Mouse (Mus musculus) forebrain, embryonic 15.5 days (tissue): ENCODE results near the gene Prrt1. TPM values are rescaled to one million over a fixed set of nuclear protein-coding genes. Genes with fewer than 3 reads are reported as not detected.

Experiments used
- ATAC-seq: fragments of 200-750 bp; cut with Nextera tagmentation; replicated peaks from 2 replicates; pipeline ENCODE4 v1.8.0; 2017; ENCODE audit warnings: mild to moderate bottlenecking, moderate TSS enrichment, moderate library complexity
- H3K27ac ChIP-seq: fragments of 300-500 bp; sonication (generic); replicated peaks from 2 replicates; pipeline ENCODE4 v1.5.1; 2015; ENCODE audit warnings: mild to moderate bottlenecking, inconsistent platforms
- H3K27me3 ChIP-seq: fragments of 300-500 bp; sonication (generic); 2 replicates; pipeline ENCODE4 v1.6.1; 2015; ENCODE audit warnings: inconsistent platforms
- H3K36me3 ChIP-seq: fragments of 300-500 bp; sonication (generic); 2 replicates; pipeline ENCODE4 v1.6.1; 2015; ENCODE audit warnings: mild to moderate bottlenecking, inconsistent platforms
- H3K4me1 ChIP-seq: fragments of 300-500 bp; sonication (generic); 2 replicates; pipeline ENCODE4 v1.6.1; 2015; ENCODE audit warnings: inconsistent platforms
- H3K4me2 ChIP-seq: fragments of 300-500 bp; sonication (generic); replicated peaks from 2 replicates; pipeline ENCODE4 v1.6.1; 2015; ENCODE audit warnings: mild to moderate bottlenecking, inconsistent platforms
- H3K4me3 ChIP-seq: fragments of 300-500 bp; sonication (generic); 2 replicates; pipeline ENCODE4 v1.5.1; 2015; ENCODE audit warnings: mild to moderate bottlenecking, inconsistent platforms
- H3K9ac ChIP-seq: fragments of 300-500 bp; sonication (generic); replicated peaks from 2 replicates; pipeline ENCODE4 v1.6.1; 2015; ENCODE audit warnings: mild to moderate bottlenecking, inconsistent platforms
- H3K9me3 ChIP-seq: fragments of 300-500 bp; sonication (generic); 2 replicates; pipeline ENCODE4 v1.6.1; 2016; ENCODE audit warnings: inconsistent platforms
- whole genome bisulfite sequencing: fragments of 180-500 bp; shearing (Covaris S2); methylation state at CpG from one replicate; pipeline ENCODE4 v1.1.7; 2015; ENCODE audit warnings: mixed read lengths; 5-methylcytosine and 5-hydroxymethylcytosine counted together
- polyA plus RNA-seq: library from polyadenylated mRNA; unstranded; fragments of >200 nt; fragmentation: Nextera tagmentation; extraction: Ambion mirVana; gene quantifications from 2 replicates; pipeline ENCODE4 v1.2.1, GENCODE M21; 2015

Prrt1 gene
- polyA plus RNA-seq, 1 experiment from 2014 or later = 6.8 TPM

DNA sequence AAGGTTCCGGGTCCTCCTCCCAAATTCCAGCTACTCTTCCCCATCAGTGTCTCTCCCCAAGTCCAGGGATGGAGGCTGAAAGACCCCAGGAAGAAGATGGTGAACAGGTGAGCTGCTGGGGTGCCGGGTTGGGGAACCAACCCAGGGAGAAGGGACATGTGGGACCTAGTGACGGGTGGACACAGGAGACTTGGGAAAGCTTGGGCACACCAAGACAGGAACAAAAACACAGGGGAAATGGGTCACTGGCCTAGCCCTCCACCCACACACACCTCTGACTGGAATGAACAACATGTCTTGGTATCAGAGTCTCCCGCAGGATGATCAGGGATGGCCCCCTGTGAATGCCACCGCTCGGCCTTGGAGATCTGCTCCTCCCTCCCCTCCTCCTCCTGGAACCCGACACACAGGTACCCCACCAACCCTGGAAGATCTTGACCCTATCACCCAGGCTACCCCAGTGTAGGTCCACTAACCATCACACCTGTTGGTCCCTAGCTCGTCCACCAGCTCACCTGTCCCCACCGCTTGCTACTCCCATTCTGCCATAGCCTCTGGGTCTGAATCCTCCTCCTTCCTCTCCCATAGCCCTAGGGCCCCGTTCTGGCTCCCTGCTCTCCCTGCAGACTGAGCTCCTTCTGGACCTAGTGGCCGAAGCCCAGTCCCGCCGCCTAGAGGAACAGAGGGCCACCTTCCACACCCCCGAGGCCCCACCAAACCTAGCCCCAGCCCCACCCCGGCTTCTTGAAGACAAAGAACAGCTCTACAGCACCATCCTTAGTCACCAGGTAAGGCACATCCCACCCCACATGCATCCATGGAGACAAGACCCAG, 39.0 kb upstream of the Prrt1 start:
- H3K27ac ChIP-seq = peak overlapping the region; percentile 97
- WGBS = 70% methylated on average over 15 of the region's 15 CpGs
- H3K4me1 ChIP-seq = peaks cover 62% of the 10 kb centered on the region
- no peaks in the 10 kb centered on the region for H3K27me3 ChIP-seq
- peaks cover 6% of the 10 kb centered on the region for H3K36me3 ChIP-seq
- H3K4me2 ChIP-seq = no peak overlapping the region
- 0 out of 2 replicates have a peak overlapping the region, but pooled peaks have one; percentile 81 for H3K4me3 ChIP-seq
- no peaks in the 10 kb centered on the region for H3K9me3 ChIP-seq
- no peak for ATAC-seq
- H3K9ac ChIP-seq = no peak overlapping the region

DNA sequence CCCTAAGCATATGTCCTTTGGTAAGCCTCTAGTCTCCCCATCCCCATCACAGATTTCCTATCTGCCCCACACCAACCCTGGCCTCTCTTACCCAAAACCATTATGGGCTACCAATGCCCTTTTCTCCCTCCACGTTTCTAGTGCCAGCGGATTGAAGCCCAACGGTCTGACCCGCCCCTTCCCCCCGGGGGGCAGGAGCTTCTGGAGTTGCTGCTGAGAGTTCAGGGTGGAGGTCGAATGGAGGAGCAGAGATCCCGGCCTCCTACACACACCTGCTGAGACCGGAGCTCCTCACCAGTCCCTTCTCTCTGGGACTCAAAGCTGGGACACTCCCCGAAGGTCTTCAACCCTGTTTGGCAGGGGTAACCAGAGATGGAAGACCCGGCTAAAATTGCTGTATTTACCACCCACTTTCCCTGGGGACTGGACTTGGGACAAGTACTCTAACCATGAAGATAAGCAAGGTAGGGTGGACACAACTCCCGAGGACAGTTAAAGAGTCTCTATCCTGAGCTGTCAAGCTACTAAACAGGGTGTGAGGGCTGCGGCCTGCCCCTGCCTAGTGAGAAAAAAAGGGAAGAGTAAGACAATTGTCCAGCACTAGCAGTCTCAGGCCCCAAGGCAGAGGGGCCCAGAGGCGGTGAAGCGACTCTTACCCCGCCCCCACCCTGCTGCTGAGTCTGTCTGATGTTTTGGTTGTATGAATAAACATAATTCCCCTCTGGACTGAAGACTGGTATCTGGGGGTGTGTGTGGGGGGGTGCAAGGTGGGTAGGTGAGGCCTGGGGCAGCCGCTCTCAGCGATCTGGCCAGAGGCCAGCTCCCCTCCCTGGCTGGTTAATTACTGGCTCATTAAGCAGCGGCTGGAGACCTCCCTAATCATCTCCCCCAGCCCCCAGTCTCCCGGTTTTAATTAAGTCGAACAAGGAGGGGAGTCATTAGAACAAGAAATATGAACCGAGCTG, 38.0 kb upstream of the Prrt1 start, which contains the start of gene Pbx2:
Pbx2 (plus strand) TSS at position 238 of the 965 bp plus-strand sequence.
- peaks cover 59% of the 10 kb centered on the region for H3K4me1 ChIP-seq
- 1% methylated on average over 21 of the region's 21 CpGs for WGBS
- peak within 1 kb of the TSS; percentile 81 for H3K4me3 ChIP-seq
- H3K9me3 ChIP-seq = no peaks in the 10 kb centered on the region
- H3K36me3 ChIP-seq = peaks cover 12% of the 10 kb centered on the region
- H3K4me2 ChIP-seq = peak within 1 kb of the TSS; percentile 86
- 0 out of 2 replicates have a peak, but pooled peaks have one; percentile 0 for ATAC-seq
- H3K27me3 ChIP-seq = no peaks in the 10 kb centered on the region
- peak within 1 kb of the TSS; percentile 97 for H3K27ac ChIP-seq
- H3K9ac ChIP-seq = peak within 1 kb of the TSS; percentile 96

- no peaks in the 10 kb centered on the region for H3K9me3 ChIP-seq
- no peaks in the 10 kb centered on the region for H3K27me3 ChIP-seq
- H3K36me3 ChIP-seq = peaks cover 12% of the 10 kb centered on the region
- peaks cover 56% of the 10 kb centered on the region for H3K4me1 ChIP-seq
- WGBS = under 1% methylated on average over 24 of the region's 35 CpGs
- H3K4me3 ChIP-seq = peak overlapping the region; percentile 81
- peak; percentile 36 for ATAC-seq
- peak overlapping the region; percentile 97 for H3K27ac ChIP-seq
- H3K9ac ChIP-seq = peak overlapping the region; percentile 96
- H3K4me2 ChIP-seq = peak overlapping the region; percentile 86
Measured at GRCm38 (mm10) chr17:34591994-34592375, 37.3 kb upstream of the Prrt1 start.

DNA sequence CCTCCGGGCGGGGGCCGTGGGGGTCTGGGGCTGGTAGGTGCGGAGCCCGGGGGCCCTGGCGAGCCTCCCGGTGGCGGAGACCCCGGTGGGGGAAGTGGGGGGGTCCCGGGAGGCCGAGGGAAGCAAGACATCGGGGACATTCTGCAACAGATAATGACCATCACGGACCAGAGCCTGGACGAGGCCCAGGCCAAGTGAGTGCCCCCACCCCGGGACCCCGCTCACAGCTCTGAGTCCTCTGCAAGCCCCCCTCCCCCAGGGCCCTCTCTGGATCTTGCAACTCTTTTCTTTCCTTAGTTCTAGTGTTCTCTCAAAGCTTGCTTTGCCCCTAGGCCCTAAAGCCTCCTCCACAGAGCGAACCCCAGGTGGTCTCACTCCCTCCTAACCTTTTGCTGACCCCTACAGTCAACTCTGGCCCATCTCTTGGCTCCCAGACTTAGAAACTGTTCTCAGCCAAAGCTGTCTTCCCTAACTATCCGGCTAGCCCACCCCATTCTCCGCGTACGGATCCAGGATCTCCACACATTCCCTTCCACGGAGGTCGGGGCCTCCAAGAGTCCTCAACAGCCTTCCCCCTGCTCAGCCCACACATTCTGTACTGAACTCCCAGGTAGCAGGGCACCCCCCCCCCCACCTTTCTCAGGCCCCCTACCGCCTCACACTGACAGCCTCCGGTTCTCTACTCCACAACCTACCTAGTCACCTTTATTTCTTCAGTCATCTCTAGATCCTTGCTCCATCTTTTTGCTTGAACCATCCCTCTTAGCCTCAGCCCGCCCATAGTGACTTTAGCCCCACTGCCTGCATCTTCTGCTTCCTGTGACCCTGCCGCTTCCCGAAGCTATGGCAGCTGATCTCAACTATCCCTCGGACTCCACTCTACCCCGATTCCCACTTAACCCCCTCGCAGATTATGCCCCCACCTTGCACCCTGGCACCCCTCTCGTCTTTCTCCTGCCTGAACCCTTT, 36.5 kb upstream of the Prrt1 start:
- H3K4me2 ChIP-seq = peak overlapping the region; percentile 86
- peak overlapping the region; percentile 96 for H3K9ac ChIP-seq
- H3K4me3 ChIP-seq = peak overlapping the region; percentile 81
- H3K27ac ChIP-seq = peak overlapping the region; percentile 97
- H3K9me3 ChIP-seq = no peaks in the 10 kb centered on the region
- H3K36me3 ChIP-seq = peaks cover 12% of the 10 kb centered on the region
- peak; percentile 27; the same call in 1 of the 2 replicates for ATAC-seq
- under 1% methylated on average over 25 of the region's 32 CpGs for WGBS
- H3K27me3 ChIP-seq = no peaks in the 10 kb centered on the region
- H3K4me1 ChIP-seq = peaks cover 54% of the 10 kb centered on the region

DNA sequence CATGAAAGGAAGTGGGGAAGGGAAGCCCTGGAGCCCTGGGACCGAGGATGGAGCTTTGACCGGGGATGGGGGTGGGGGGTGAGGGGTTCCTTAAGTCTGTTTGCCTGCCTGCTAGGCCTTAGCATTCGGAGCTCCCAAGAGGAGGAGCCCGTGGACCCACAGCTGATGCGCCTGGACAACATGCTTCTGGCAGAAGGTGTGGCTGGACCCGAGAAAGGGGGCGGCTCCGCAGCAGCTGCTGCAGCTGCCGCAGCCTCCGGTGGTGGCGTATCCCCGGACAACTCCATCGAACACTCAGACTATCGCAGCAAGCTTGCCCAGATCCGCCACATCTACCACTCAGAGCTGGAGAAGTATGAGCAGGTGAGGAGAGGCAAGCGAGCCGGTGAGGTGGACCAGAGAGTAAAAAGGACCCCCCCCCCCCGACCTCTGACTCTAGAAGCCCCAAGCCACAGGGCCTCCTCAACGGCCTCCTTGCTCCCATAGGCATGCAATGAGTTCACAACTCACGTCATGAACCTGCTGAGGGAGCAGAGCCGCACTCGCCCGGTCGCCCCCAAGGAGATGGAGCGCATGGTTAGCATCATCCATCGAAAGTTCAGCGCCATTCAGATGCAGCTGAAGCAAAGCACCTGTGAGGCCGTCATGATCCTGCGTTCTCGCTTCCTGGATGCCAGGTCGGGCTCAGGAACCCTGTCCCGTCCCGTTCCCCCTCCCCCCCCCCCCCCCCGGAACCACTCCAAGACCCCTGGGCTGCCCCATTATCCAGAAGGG, 35.4 kb upstream of the Prrt1 start:
- H3K36me3 ChIP-seq = peaks cover 12% of the 10 kb centered on the region
- H3K27ac ChIP-seq = peak overlapping the region; percentile 97
- H3K4me3 ChIP-seq = peak overlapping the region; percentile 81
- H3K4me1 ChIP-seq = peaks cover 45% of the 10 kb centered on the region
- H3K9ac ChIP-seq = peak overlapping the region; percentile 96
- peak overlapping the region; percentile 86 for H3K4me2 ChIP-seq
- WGBS = 43% methylated on average over 34 of the region's 34 CpGs
- ATAC-seq = no peak
- H3K9me3 ChIP-seq = no peaks in the 10 kb centered on the region
- no peaks in the 10 kb centered on the region for H3K27me3 ChIP-seq

- H3K27me3 ChIP-seq = no peaks in the 10 kb centered on the region
- no peaks in the 10 kb centered on the region for H3K9me3 ChIP-seq
- no peak overlapping the region for H3K9ac ChIP-seq
- H3K4me1 ChIP-seq = peaks cover 38% of the 10 kb centered on the region
- H3K27ac ChIP-seq = no peak overlapping the region
- peaks cover 22% of the 10 kb centered on the region for H3K36me3 ChIP-seq
- no peak for ATAC-seq
- WGBS = 69% methylated on average over 8 of the region's 8 CpGs
- no peak overlapping the region for H3K4me3 ChIP-seq
- no peak overlapping the region for H3K4me2 ChIP-seq
Measured at GRCm38 (mm10) chr17:34596098-34596497, 33.2 kb upstream of the Prrt1 start.

DNA sequence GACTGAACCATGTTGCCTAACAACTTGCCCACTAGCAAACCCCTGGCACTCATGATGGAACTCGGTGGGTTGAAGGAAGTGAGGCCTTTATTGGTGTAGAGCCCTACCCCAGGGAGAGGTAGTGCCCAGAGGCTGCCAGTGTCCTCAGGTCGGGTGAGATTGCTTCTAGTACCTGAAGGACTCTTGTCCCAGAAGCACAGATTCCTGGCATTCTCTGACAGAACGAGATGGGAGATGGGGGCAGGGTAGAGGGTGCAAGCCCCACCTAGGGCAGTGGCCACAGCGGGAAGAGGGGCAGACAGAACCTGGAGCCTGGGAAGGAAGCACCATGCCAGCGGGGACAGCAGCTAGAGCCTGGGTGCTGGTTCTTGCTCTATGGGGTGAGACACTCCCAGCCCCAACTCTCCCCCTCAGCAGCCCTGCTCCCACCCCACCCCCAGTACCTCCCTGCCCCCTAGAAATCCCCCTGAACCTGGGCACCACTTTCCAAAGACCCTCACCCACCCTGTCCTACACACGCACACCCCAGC, 31.7 kb upstream of the Prrt1 start, which contains the start of gene Ager:
Ager (plus strand) TSS at position 297 of the 530 bp plus-strand sequence.
- Histone ChIP-seq H3K9ac (peak within 1 kb of the TSS; percentile 24; the same call in 1 of the 2 replicates), H3K4me1 (peaks cover 42% of the 10 kb centered on the region), H3K4me2 (no peak within 1 kb of the TSS), H3K36me3 (peaks cover 28% of the 10 kb centered on the region), H3K4me3 (no peak within 1 kb of the TSS), H3K27me3 (no peaks in the 10 kb centered on the region), H3K9me3 (no peaks in the 10 kb centered on the region), H3K27ac (no peak within 1 kb of the TSS)
- 23% methylated on average over 6 of the region's 6 CpGs for WGBS
- no peak for ATAC-seq

DNA sequence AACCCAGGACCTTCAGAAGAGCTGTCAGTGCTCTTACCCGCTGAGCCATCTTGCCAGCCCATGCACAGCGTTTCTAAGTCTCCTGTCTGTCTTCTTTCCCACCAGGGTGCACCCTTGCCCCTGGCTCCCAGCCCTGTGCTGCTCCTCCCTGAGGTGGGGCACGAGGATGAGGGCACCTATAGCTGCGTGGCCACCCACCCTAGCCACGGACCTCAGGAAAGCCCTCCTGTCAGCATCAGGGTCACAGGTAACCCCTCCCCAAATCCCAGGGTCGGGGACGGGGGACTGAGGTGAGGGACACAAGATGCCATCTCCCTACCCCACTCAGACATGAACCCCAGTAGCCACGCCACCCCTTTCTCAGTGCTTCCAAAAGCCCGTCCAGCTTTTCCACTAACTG, 29.4 kb upstream of the Prrt1 start:
- Histone ChIP-seq H3K27ac (no peak overlapping the region), H3K9me3 (no peaks in the 10 kb centered on the region), H3K4me2 (no peak overlapping the region), H3K9ac (no peak overlapping the region), H3K27me3 (no peaks in the 10 kb centered on the region), H3K4me1 (peaks cover 29% of the 10 kb centered on the region), H3K4me3 (no peak overlapping the region), H3K36me3 (peaks cover 26% of the 10 kb centered on the region)
- 69% methylated on average over 9 of the region's 9 CpGs for WGBS
- ATAC-seq = no peak

- H3K4me1 ChIP-seq = peaks cover 31% of the 10 kb centered on the region
- no peaks in the 10 kb centered on the region for H3K27me3 ChIP-seq
- no peaks in the 10 kb centered on the region for H3K9me3 ChIP-seq
- no peak overlapping the region for H3K27ac ChIP-seq
- H3K9ac ChIP-seq = peak overlapping the region; percentile 83; the same call in 1 of the 2 replicates
- 89% methylated on average over 12 of the region's 12 CpGs for WGBS
- peak overlapping the region; percentile 81; the same call in 1 of the 2 replicates for H3K4me2 ChIP-seq
- H3K36me3 ChIP-seq = peaks cover 16% of the 10 kb centered on the region
- H3K4me3 ChIP-seq = peak overlapping the region; percentile 93
- ATAC-seq = no peak
Measured at GRCm38 (mm10) chr17:34601796-34602195, 27.5 kb upstream of the Prrt1 start.

DNA sequence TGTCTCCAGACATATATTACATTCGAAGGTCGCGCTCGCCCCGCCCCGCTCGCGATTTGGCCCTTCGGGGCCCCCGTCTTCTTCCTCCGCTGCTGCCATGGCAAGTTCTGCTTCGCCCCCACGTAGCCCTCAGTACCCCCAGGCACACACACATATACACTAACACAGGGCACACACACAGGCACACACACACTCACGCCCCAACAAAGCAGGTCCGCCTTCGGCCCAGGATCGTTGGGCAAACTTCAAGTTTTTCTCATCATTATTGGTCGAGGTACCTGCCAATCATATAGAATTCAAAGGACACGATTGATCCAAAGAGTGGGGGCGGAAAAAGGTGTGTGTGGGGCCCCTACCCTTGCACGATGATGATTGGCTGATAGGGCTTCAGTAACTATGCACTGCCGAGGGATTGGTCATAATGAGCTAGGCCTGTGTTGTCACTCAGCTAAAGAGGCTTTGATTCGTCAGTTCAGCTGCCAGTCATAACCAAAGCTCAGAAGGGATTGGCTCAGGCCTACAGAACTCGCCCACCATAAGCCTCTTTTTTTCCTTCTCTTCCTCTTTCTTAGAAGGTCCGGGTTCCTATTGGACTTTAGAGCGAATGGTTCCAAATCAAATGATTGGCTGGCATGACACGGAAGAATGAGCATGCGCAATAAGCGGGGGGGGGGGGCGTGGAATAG, 25.8 kb upstream of the Prrt1 start, which contains the start of gene Rnf5:
Rnf5 (minus strand) TSS at position 316 of the 686 bp plus-strand sequence.
- H3K9me3 ChIP-seq = no peaks in the 10 kb centered on the region
- peak within 1 kb of the TSS; percentile 87 for H3K4me2 ChIP-seq
- H3K27me3 ChIP-seq = no peaks in the 10 kb centered on the region
- H3K9ac ChIP-seq = peak within 1 kb of the TSS; percentile 99
- peak within 1 kb of the TSS; percentile 93 for H3K4me3 ChIP-seq
- peak; percentile 96 for ATAC-seq
- H3K27ac ChIP-seq = peak within 1 kb of the TSS; percentile 92
- H3K36me3 ChIP-seq = peaks cover 16% of the 10 kb centered on the region
- under 1% methylated on average over 30 of the region's 30 CpGs for WGBS
- H3K4me1 ChIP-seq = peaks cover 48% of the 10 kb centered on the region
